Mouse (Mus musculus): Measurements from ENCODE around the gene Hist1h4b.
"Not testable (repeated sequence)": the region's sequence is repeated elsewhere in the genome, so short reads cannot be mapped to it uniquely, and the experiment has no call there.

Gene Hist1h4b

GRCm38 (mm10) chr13:23757211-23757773 lies 479 bp downstream of the Hist1h4b start:
- peak; percentile 69 for DNase-seq (ENCODE audit: low read depth)

DNA sequence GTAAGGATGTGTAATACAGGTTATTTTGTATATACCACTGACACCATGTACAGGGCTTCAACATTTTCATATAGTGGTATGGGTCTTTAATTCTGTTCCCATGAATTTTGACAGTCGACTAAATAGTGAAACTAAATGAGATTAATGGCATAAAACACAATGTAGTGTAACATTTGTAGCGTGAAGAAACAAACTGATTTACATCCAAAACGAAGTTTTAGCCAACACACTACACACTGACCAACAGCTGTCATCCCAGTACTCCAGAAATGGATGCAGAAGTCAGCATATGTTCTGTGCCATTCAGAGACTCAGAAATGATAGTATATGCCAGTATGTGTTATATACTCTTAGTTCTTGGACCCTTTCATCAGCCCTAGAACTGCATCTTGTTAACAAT lies 1.1 kb downstream of the Hist1h4b start:
- peak; percentile 23 for DNase-seq (ENCODE audit: low read depth)

- peak; percentile 18 for DNase-seq (ENCODE audit: low read depth)
These were observed 2.5 kb downstream of the Hist1h4b start for GRCm38 (mm10) chr13:23759251-23759771.

DNA sequence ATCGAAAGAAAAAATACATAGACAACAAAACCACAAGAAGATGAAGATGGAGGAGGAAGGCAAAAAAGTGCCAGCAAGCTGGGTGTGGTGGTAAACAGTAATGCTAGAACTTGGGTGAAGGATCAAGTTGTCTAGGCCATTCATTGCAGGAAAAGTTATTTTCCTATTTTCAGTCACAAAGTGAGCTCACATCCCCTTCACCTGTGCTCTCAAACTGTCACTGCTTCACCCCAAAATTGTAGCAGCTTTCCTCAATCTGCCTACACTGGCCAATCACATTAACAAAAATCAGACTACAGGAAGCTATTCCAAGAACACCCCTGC lies 3.1 kb downstream of the Hist1h4b start:
- no peak for DNase-seq (ENCODE audit: low read depth)

DNA sequence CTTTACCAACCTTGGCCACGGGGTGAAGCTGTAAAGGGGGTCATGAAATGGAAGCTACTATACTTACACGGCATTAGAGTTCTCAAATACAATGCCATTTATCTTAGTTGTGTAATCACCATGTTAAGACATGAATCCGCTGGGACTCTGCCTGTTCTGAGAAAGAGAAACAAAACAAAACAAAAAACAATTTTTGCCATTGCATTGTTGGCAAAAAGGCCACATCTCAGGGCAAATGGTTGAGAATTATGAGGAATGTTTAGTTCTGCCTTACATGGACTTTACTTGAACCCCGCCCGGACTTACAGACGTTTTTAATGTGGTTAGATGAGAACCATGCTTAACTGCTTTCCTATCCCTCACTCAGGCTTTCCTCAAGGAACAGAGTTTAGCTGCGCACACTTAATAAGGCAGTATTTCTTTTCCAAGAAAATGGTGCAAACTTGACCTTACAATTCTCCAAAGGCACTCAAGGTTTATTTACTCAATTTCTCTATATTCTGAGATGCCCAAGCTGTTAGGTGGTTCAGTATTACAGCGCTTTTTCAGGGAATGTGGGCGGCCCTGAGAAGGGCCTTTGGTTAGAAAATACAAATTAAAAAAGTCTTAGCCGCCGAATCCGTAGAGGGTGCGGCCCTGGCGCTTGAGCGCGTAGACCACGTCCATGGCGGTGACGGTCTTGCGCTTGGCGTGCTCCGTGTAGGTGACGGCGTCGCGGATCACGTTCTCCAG lies 3.6 kb downstream of the Hist1h4b start:
- DNase-seq (ENCODE audit: low read depth), result peak; percentile 78

- DNase-seq (ENCODE audit: low read depth), result peak; percentile 100
These were observed 4.4 kb downstream of the Hist1h4b start, which contains the start of gene Hist1h4a for GRCm38 (mm10) chr13:23760972-23761864. Hist1h4a (minus strand) TSS chr13:23761230.

DNA sequence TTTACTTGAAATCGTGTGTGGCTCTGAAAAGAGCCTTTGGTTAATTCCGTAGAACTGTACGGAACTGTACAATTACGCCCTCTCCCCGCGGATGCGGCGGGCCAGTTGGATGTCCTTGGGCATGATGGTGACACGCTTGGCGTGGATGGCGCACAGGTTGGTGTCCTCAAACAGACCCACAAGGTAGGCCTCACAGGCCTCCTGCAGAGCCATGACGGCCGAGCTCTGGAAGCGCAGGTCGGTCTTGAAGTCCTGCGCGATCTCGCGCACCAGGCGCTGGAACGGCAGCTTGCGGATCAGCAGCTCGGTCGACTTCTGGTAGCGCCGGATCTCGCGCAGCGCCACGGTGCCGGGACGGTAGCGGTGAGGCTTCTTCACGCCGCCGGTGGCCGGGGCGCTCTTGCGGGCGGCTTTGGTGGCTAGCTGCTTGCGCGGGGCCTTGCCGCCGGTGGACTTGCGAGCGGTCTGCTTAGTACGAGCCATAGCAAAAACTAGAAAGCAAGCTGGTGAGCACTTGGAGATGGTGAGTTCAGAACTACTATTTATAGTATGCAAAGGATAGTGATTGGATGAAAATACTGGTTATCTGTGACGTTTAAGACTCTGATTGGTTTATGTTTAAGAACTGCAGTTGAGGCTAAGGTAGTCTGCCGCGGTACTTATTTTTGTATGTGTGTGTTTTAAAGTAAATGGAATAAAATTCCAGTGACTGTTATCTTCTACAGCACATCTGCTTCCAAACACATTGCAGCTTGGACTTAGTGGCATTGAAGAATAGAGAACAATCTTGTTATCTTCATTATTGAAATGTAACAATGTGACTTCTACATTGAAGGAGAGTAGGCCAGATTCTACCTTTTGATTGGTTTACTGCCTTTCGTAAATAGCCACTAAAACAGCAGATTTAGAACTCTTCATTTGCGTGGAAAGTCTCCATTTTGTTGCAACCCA lies 5.3 kb downstream of the Hist1h4b start, which contains the start of gene Hist1h3a:
TSS of gene Hist1h3a (minus strand) at position 516 of the 951 bp plus-strand sequence.
- DNase-seq (ENCODE audit: low read depth), result peak; percentile 92

- DNase-seq (ENCODE audit: low read depth), result no peak
These were observed 6.4 kb downstream of the Hist1h4b start for GRCm38 (mm10) chr13:23763242-23763585.

DNA sequence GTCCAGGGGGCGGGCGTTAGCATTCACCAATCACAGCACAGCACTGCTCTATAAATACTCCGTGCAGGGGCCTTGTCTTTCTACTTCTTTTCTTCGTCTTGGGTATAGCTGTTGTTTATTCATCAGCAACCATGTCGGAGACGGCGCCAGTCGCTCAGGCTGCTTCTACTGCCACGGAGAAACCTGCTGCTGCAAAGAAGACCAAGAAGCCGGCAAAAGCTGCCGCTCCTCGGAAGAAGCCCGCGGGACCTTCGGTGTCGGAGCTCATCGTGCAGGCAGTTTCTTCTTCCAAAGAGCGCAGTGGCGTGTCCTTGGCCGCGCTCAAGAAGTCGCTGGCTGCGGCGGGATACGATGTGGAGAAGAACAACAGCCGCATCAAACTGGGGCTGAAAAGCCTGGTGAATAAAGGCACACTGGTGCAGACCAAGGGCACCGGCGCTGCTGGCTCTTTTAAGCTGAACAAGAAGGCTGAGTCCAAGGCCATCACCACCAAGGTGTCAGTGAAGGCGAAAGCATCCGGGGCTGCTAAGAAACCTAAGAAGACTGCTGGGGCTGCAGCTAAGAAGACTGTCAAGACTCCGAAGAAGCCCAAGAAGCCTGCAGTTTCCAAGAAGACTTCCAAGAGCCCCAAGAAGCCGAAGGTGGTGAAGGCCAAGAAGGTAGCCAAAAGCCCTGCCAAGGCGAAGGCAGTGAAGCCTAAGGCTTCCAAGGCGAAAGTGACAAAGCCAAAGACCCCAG lies 6.9 kb downstream of the Hist1h4b start, which contains the start of gene Hist1h1a:
TSS of gene Hist1h1a (plus strand) at position 81 of the 738 bp plus-strand sequence.
- DNase-seq (ENCODE audit: low read depth), result peak; percentile 93

- peak; percentile 10 for DNase-seq (ENCODE audit: low read depth)
These were observed 7.7 kb downstream of the Hist1h4b start for GRCm38 (mm10) chr13:23764324-23765171.

DNA sequence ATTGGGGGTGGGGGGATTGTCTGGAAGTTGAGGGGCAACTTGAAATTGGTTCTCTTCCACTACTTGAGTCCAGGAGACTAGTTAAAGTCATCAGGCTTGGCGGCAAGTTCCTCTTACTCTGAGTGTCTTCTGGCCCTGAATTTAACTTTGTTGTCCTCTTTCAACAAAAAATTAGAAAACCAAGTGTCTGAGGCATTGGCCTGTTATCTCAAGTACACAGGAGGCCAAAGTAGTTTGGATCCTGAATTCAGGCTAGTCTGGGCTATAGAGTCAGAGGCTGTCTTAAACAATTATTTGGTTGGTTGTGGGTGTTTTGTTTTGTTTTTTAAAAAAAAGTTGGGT lies 8.3 kb downstream of the Hist1h4b start:
- DNase-seq (ENCODE audit: low read depth), result peak; percentile 14

- no peak for DNase-seq (ENCODE audit: low read depth)
These were observed 10.0 kb downstream of the Hist1h4b start for GRCm38 (mm10) chr13:23766772-23767171.

GRCm38 (mm10) chr13:23768834-23769397 lies 12.1 kb downstream of the Hist1h4b start:
- no peak for DNase-seq (ENCODE audit: low read depth)

- not testable (repeated sequence) for DNase-seq (ENCODE audit: low read depth)
These were observed 12.8 kb downstream of the Hist1h4b start, which contains the start of gene Trim38 for GRCm38 (mm10) chr13:23769613-23770012. Trim38 (plus strand) TSS chr13:23769913.

DNA sequence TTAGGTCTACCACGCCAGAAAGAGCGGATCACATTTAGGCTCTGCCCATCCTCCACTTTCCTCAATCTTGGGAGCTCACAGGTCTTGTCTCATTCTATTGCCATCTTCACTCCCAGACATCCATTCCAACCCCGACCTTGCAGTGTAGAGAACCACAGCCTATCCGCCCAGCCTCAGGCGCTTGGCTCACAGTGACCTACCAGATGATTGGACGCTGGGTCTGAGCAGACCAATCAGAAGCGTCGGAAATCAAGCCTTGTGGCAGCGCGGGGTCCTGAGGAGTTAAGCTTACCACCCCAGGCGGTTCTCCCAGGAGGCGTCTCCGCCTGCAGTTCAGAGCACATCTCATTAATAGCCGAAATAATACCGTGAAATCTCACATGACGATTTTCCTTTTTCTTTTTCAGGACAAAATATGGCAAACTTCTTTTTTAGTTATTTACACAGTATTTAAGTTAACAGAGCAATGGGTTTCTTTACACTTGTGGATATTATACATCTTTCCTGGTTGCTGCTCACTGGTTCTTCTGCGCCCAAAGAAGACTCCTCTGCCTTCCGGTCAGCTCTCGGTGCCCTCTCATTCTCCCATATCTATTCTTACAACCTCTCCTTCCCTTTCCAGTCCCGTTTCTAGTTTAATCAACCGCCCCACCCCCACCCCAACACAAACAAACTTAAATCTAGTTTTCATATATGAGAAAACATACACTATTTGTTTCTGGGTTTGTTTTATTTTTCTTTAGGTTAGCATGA lies 15.9 kb downstream of the Hist1h4b start:
- DNase-seq (ENCODE audit: low read depth), result no peak

DNA sequence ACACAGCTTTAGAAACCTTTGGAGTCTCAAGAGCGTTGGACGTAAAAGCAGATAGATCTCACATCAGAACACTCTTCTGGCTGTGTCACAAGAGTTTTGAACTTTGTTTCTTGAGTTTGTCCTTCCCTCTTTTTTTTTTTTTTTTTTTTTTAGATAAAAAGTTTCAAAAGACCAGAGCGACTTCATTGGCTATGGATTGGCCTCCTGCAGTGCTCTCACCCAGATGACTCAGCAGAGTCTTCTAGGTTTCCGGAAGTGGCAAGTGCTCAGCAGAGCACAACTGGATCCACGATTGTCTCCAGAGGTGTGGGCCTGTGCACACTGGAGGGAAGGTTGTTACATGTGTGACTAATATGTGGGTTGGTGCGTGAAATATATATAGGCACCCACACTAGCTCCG lies 21.5 kb downstream of the Hist1h4b start:
- no peak for DNase-seq (ENCODE audit: low read depth)

GRCm38 (mm10) chr13:23779025-23779424 lies 22.2 kb downstream of the Hist1h4b start:
- no peak for DNase-seq (ENCODE audit: low read depth)

DNA sequence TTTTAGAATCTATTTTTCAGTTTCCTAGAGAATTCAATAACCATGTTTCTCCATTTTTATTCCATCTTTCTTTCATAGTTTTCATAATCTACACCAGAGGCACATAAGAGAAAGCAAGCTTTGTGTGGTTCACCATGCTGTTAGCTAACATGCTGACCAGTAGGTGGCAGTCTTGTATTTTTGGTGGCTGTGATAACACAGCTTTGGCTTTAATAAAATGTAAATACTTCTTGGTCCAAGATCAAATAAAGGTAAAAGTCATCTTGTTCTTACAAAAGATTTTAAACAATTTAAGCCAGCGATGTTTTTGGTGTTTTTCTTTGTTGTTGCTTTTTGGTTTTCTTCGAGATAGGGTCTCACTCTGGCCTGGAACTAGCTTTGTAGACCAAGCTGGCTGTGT lies 35.7 kb downstream of the Hist1h4b start:
- DNase-seq (ENCODE audit: low read depth), result peak; percentile 75

- no peak for DNase-seq (ENCODE audit: low read depth)
These were observed 42.6 kb downstream of the Hist1h4b start for GRCm38 (mm10) chr13:23799405-23799804.
